Mouse (Mus musculus) embryonic facial prominence, embryonic 11.5 days (tissue): ENCODE results near the gene Pkd1l1. TPM values are rescaled to one million over a fixed set of nuclear protein-coding genes. Genes with fewer than 3 reads are reported as not detected.

Experiments used
- ATAC-seq: fragments of 200-750 bp; cut with Nextera tagmentation; replicated peaks from 2 replicates; pipeline ENCODE4 v1.8.0; 2017; ENCODE audit warnings: low read depth; ENCODE audit not compliant: insufficient number of reproducible peaks, low FRiP score, low TSS enrichment
- DNase-seq: peaks from one replicate; pipeline ENCODE4 v3.0.0-alpha.2; 2015; ENCODE audit warnings: low spot score
- H3K27ac ChIP-seq: fragments of 300-500 bp; sonication (generic); replicated peaks from 2 replicates; pipeline ENCODE4 v1.5.1; 2014; ENCODE audit warnings: mild to moderate bottlenecking, low read depth, low read length, control low read depth
- H3K27me3 ChIP-seq: fragments of 300-500 bp; sonication (generic); 2 replicates; pipeline ENCODE4 v1.6.1; 2014; ENCODE audit warnings: mild to moderate bottlenecking, low read length, moderate library complexity, mixed read lengths; ENCODE audit not compliant: control insufficient read depth, insufficient read depth
- H3K36me3 ChIP-seq: fragments of 300-500 bp; sonication (generic); replicated peaks from 2 replicates; pipeline ENCODE4 v1.6.1; 2014; ENCODE audit warnings: low read depth, mild to moderate bottlenecking, low read length, moderate library complexity, mixed read lengths; ENCODE audit not compliant: control insufficient read depth, insufficient read depth
- H3K4me1 ChIP-seq: fragments of 300-500 bp; sonication (generic); 2 replicates; pipeline ENCODE4 v1.6.1; 2014; ENCODE audit warnings: low read length, mixed read lengths; ENCODE audit not compliant: control insufficient read depth, insufficient read depth
- H3K4me2 ChIP-seq: fragments of 300-500 bp; sonication (generic); 2 replicates; pipeline ENCODE4 v1.6.1; 2014; ENCODE audit warnings: low read depth, mild to moderate bottlenecking, control low read depth, low read length, moderate library complexity
- H3K4me3 ChIP-seq: fragments of 300-500 bp; sonication (generic); 2 replicates; pipeline ENCODE4 v1.5.1; 2014; ENCODE audit warnings: low read depth, low read length, control low read depth
- H3K9ac ChIP-seq: fragments of 300-500 bp; sonication (generic); replicated peaks from 2 replicates; pipeline ENCODE4 v1.6.1; 2014; ENCODE audit warnings: mild to moderate bottlenecking, control low read depth, low read length
- H3K9me3 ChIP-seq: fragments of 300-500 bp; sonication (generic); replicated peaks from 2 replicates; pipeline ENCODE4 v1.6.1; 2016; ENCODE audit warnings: mild to moderate bottlenecking, low read length, inconsistent platforms, mixed read lengths; ENCODE audit not compliant: control insufficient read depth
- WGBS: fragments of 180-500 bp; shearing (Covaris S2); extraction: QIAGEN DNeasy Blood & Tissue Kit; methylation state at CpG from one replicate; pipeline ENCODE4 v1.1.7; 2014; 5-methylcytosine and 5-hydroxymethylcytosine counted together
- polyA plus RNA-seq: library from polyadenylated mRNA; unstranded; fragments of >200 nt; fragmentation: Nextera tagmentation; extraction: Ambion mirVana; gene quantifications from 2 replicates; pipeline ENCODE4 v1.2.1, GENCODE M21; 2014

Pkd1l1 gene
- polyA plus RNA-seq, 1 experiment from 2014 or later = not detected

GRCm38 (mm10) chr11:8830551-8830950 lies 142.5 kb downstream of the Pkd1l1 start:
- H3K27ac ChIP-seq = no peak overlapping the region
- H3K4me3 ChIP-seq = no peak overlapping the region
- no peak overlapping the region for H3K4me2 ChIP-seq
- H3K9me3 ChIP-seq = no peaks in the 10 kb centered on the region
- DNase-seq (no peak), ATAC-seq (no peak)
- no peak overlapping the region for H3K9ac ChIP-seq
- WGBS = 59% methylated on average over 4 of the region's 4 CpGs
- H3K27me3 ChIP-seq = no peaks in the 10 kb centered on the region
- no peaks in the 10 kb centered on the region for H3K4me1 ChIP-seq
- H3K36me3 ChIP-seq = no peaks in the 10 kb centered on the region

- 67% methylated on average over 3 of the region's 3 CpGs for WGBS
- ATAC-seq = no peak
Observed at GRCm38 (mm10) chr11:8829561-8829960, 143.5 kb downstream of the Pkd1l1 start.

DNA sequence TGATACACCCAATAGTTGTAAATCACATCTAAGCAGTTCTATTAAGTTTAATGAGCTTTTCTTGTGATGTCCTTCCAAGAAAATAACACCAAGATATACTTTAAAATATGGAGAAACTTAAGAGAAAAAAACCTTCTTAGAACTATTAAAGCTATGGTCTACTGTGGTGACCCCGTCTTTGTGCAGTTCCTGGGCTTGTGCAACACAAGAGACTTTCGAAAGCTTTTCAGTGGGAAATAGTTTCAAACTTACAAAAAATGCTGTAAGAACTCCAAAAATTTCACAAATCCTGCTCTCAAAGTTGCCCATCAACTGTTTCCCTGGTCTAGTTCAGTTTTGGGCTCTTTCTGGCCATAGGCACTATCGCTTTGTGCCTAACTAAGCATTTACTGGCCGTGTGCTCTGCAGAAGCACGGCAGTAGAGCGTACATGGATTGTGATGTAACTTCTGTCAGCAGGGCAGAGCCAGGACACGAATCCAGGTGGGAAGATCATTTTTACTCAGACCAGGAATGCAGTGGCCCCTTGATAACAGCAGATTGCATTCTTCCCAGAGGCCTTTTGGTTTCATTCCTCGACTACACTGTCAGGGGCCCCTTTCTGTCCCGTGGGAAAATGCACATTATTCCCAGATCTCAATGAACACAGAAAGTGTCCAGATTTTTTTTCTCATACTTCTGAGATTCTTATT lies 144.1 kb downstream of the Pkd1l1 start:
- Histone ChIP-seq H3K27ac (no peak overlapping the region), H3K4me2 (no peak overlapping the region), H3K27me3 (no peaks in the 10 kb centered on the region), H3K9me3 (no peaks in the 10 kb centered on the region), H3K36me3 (no peaks in the 10 kb centered on the region), H3K4me3 (no peak overlapping the region), H3K4me1 (no peaks in the 10 kb centered on the region), H3K9ac (no peak overlapping the region)
- no peak for ATAC-seq
- WGBS = 63% methylated on average over 9 of the region's 9 CpGs
- DNase-seq = no peak

More at GRCm38 (mm10) chr11:8829561-8829960, 143.5 kb downstream of the Pkd1l1 start:
- H3K36me3 ChIP-seq = no peaks in the 10 kb centered on the region
- no peak for DNase-seq
- H3K9me3 ChIP-seq = no peaks in the 10 kb centered on the region
- no peak overlapping the region for H3K4me3 ChIP-seq
- H3K27me3 ChIP-seq = no peaks in the 10 kb centered on the region
- H3K4me2 ChIP-seq = no peak overlapping the region
- H3K9ac ChIP-seq = no peak overlapping the region
- H3K27ac ChIP-seq = no peak overlapping the region
- no peaks in the 10 kb centered on the region for H3K4me1 ChIP-seq

GRCm38 (mm10) chr11:8826609-8827008 lies 146.5 kb downstream of the Pkd1l1 start:
- H3K27ac ChIP-seq = no peak overlapping the region
- no peak overlapping the region for H3K9ac ChIP-seq
- no peaks in the 10 kb centered on the region for H3K4me1 ChIP-seq
- no peaks in the 10 kb centered on the region for H3K36me3 ChIP-seq
- ATAC-seq (no peak), DNase-seq (no peak)
- no peak overlapping the region for H3K4me3 ChIP-seq
- 82% methylated on average over 5 of the region's 5 CpGs for WGBS
- no peaks in the 10 kb centered on the region for H3K9me3 ChIP-seq
- H3K4me2 ChIP-seq = no peak overlapping the region
- no peaks in the 10 kb centered on the region for H3K27me3 ChIP-seq

DNA sequence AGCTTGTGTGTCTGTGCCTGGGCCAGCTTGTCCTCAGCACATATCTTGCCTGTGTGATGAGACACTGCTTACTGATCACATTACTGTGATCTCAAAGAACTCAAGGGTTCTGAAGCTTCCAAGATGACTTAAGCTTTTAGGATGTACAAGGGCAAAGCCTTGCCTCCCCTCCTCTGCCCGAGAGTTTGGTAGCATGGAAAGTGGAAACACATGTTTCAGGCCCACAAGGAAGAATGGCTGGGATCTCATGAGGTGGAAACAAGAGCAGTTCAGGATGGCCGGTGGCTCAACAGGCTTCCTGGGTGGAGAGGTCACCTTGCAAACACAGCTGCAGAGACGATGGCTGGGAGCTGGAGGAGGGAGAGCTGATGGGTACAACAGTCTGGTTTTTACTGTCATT lies 147.0 kb downstream of the Pkd1l1 start:
- Histone ChIP-seq H3K4me2 (no peak overlapping the region), H3K4me1 (no peaks in the 10 kb centered on the region), H3K9me3 (no peaks in the 10 kb centered on the region), H3K9ac (no peak overlapping the region), H3K36me3 (no peaks in the 10 kb centered on the region), H3K27ac (no peak overlapping the region), H3K27me3 (no peaks in the 10 kb centered on the region), H3K4me3 (no peak overlapping the region)
- DNase-seq (peak; percentile 67), ATAC-seq (no peak)
- WGBS = 23% methylated on average over 3 of the region's 3 CpGs

DNA sequence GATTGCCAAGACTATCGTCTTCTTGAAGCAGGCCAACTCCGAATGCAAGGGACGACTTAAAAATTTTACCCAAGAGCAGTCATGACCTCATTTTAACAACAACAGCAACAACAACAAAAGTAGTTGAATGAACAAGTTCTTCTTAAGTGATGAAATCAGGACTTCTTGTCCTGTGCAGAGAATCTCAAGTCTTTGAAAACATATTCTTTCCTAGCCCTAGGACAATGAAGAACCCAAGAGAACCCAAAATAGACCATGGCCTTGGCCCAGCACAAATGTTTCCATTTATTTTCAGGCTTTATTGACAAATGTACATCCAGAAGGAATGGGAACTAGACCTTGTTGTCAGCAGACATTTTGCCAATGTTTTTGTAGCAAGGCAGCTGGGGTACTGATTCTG lies 147.7 kb downstream of the Pkd1l1 start:
- H3K27ac ChIP-seq = no peak overlapping the region
- no peak overlapping the region for H3K4me3 ChIP-seq
- no peaks in the 10 kb centered on the region for H3K36me3 ChIP-seq
- ATAC-seq (no peak), DNase-seq (no peak)
- no peaks in the 10 kb centered on the region for H3K27me3 ChIP-seq
- no peak overlapping the region for H3K9ac ChIP-seq
- H3K4me2 ChIP-seq = no peak overlapping the region
- 93% methylated on average over 3 of the region's 3 CpGs for WGBS
- no peaks in the 10 kb centered on the region for H3K4me1 ChIP-seq
- H3K9me3 ChIP-seq = no peaks in the 10 kb centered on the region

DNA sequence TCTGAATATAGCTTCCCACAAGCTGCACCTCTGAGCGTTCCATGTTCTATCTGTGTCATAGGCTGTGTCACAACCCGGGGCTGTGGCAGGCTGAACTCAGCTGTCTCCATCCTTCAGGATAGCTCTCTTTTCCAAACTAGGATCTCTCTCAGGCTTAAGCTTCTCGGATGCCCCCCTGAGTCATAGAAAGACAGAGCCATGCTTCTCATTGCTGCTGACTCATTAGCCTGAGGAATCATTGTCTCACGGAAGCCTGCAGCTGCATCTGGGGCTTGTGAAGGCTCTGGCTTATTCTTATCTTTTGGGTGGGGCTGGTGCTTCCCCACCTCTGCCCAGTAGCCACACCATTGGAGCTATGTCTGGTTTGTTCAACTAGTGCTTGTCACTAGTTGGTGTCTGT lies 151.7 kb downstream of the Pkd1l1 start:
- no peaks in the 10 kb centered on the region for H3K9me3 ChIP-seq
- H3K4me2 ChIP-seq = no peak overlapping the region
- no peak overlapping the region for H3K27ac ChIP-seq
- ATAC-seq (no peak), DNase-seq (no peak)
- no peaks in the 10 kb centered on the region for H3K27me3 ChIP-seq
- 82% methylated on average over 4 of the region's 4 CpGs for WGBS
- H3K4me1 ChIP-seq = no peaks in the 10 kb centered on the region
- no peak overlapping the region for H3K9ac ChIP-seq
- H3K36me3 ChIP-seq = no peaks in the 10 kb centered on the region
- H3K4me3 ChIP-seq = no peak overlapping the region

GRCm38 (mm10) chr11:8817376-8817775 lies 155.7 kb downstream of the Pkd1l1 start:
- H3K9ac ChIP-seq = no peak overlapping the region
- ATAC-seq (no peak), DNase-seq (no peak)
- H3K36me3 ChIP-seq = no peaks in the 10 kb centered on the region
- 47% methylated on average over 3 of the region's 3 CpGs for WGBS
- H3K27ac ChIP-seq = no peak overlapping the region
- no peaks in the 10 kb centered on the region for H3K27me3 ChIP-seq
- H3K4me2 ChIP-seq = no peak overlapping the region
- H3K4me3 ChIP-seq = no peak overlapping the region
- H3K9me3 ChIP-seq = no peaks in the 10 kb centered on the region
- no peaks in the 10 kb centered on the region for H3K4me1 ChIP-seq
